Mouse (Mus musculus) midbrain, embryonic 11.5 days (tissue): ENCODE measurements around the gene Olfr372. TPM values are rescaled to one million over a fixed set of nuclear protein-coding genes. Genes with fewer than 3 reads are reported as not detected.
"Not testable (repeated sequence)": the region's sequence is repeated elsewhere in the genome, so short reads cannot be mapped to it uniquely, and the experiment has no call there.

Experiments used
- ATAC-seq: fragments of 200-750 bp; cut with Nextera tagmentation; 2 replicates; pipeline ENCODE4 v1.8.0; 2017; ENCODE audit warnings: moderate TSS enrichment, moderate library complexity; ENCODE audit not compliant: low FRiP score
- DNase-seq: peaks from one replicate; pipeline ENCODE4 v3.0.0; 2015; ENCODE audit warnings: low spot score; ENCODE audit errors: missing footprints
- H3K27ac ChIP-seq: fragments of 300-500 bp; sonication (generic); 2 replicates; pipeline ENCODE4 v1.5.1; 2014; ENCODE audit warnings: low read depth, low read length
- H3K27me3 ChIP-seq: fragments of 300-500 bp; sonication (generic); 2 replicates; pipeline ENCODE4 v1.6.1; 2014; ENCODE audit warnings: mild to moderate bottlenecking, low read length, moderate library complexity, mixed read lengths; ENCODE audit not compliant: control insufficient read depth, insufficient read depth
- H3K36me3 ChIP-seq: fragments of 300-500 bp; sonication (generic); 2 replicates; pipeline ENCODE4 v1.6.1; 2014; ENCODE audit warnings: mild to moderate bottlenecking, low read length, moderate library complexity, mixed read lengths; ENCODE audit not compliant: control insufficient read depth, insufficient read depth
- H3K4me1 ChIP-seq: fragments of 300-500 bp; sonication (generic); 2 replicates; pipeline ENCODE4 v1.6.1; 2014; ENCODE audit warnings: low read length; ENCODE audit not compliant: control insufficient read depth, insufficient read depth
- H3K4me2 ChIP-seq: fragments of 300-500 bp; sonication (generic); 2 replicates; pipeline ENCODE4 v1.6.1; 2014; ENCODE audit warnings: mild to moderate bottlenecking, moderate library complexity
- H3K4me3 ChIP-seq: fragments of 300-500 bp; sonication (generic); 2 replicates; pipeline ENCODE4 v1.5.1; 2014; ENCODE audit warnings: low read depth, low read length
- H3K9ac ChIP-seq: fragments of 300-500 bp; sonication (generic); 2 replicates; pipeline ENCODE4 v1.6.1; 2014; ENCODE audit warnings: low read length
- H3K9me3 ChIP-seq: fragments of 300-500 bp; sonication (generic); 2 replicates; pipeline ENCODE4 v1.6.1; 2016; ENCODE audit warnings: low read length; ENCODE audit not compliant: control insufficient read depth
- WGBS: fragments of 180-500 bp; shearing (Covaris S2); extraction: QIAGEN DNeasy Blood & Tissue Kit; methylation state at CpG from one replicate; pipeline ENCODE4 v1.1.7; 2014; 5-methylcytosine and 5-hydroxymethylcytosine counted together
- polyA plus RNA-seq: library from polyadenylated mRNA; unstranded; fragments of >200 nt; fragmentation: Nextera tagmentation; extraction: Ambion mirVana; gene quantifications from 2 replicates; pipeline ENCODE4 v1.2.1, GENCODE M21; 2014

Gene Olfr372
- polyA plus RNA-seq, 1 experiment from 2014 or later: not detected

DNA sequence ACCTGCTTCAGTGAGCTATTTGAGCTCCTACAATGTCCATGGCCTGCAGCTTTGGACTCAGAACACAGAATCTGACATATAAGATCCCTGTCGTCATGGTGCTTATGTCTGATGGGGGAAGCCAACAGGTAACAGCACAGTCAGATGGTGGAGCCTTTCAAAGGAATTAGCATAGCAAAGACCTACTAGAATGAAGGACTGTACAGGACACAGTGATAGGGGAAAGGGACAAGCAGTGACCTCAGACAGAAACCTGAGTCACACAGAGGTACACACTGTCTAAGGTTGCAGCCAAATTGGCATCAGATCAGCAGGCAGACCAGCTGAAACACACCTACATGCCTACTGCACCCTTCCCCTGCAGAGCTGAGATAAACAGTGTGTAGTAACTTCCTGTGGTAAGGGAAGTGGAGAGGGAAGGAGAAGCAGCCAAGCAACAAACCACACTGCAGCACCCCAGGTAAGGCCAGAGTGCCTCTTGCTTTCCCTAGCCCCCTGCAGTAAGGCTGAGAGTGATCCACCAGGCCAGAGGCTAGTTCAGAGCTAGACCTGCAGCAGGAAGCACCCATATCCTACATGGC, 25.9 kb downstream of the Olfr372 start:
- not testable (repeated sequence) for H3K27me3 ChIP-seq, H3K9ac ChIP-seq, H3K4me3 ChIP-seq, ATAC-seq, H3K4me2 ChIP-seq, H3K36me3 ChIP-seq, DNase-seq, H3K27ac ChIP-seq, H3K4me1 ChIP-seq, H3K9me3 ChIP-seq
- WGBS: 81% methylated on average over 1 of the region's 1 CpGs

GRCm38 (mm10) chr8:72082877-72083276, 41.9 kb downstream of the Olfr372 start, which contains the start of gene Olfr373:
Gene Olfr373 (plus strand): TSS chr8:72083177.
- H3K36me3 ChIP-seq, H3K9ac ChIP-seq, H3K4me3 ChIP-seq, H3K27ac ChIP-seq, H3K4me2 ChIP-seq, H3K27me3 ChIP-seq, DNase-seq, H3K4me1 ChIP-seq, H3K9me3 ChIP-seq, ATAC-seq: not testable (repeated sequence)

- Histone ChIP-seq H3K27me3 (no peaks in the 10 kb centered on the region), H3K36me3 (no peaks in the 10 kb centered on the region), H3K4me1 (no peaks in the 10 kb centered on the region), H3K4me3 (no peak overlapping the region), H3K9ac (no peak overlapping the region), H3K4me2 (no peak overlapping the region), H3K9me3 (no peaks in the 10 kb centered on the region), H3K27ac (no peak overlapping the region)
- 77% methylated on average over 5 of the region's 5 CpGs for WGBS
- DNase-seq: no peak
- no peak for ATAC-seq
Measured at GRCm38 (mm10) chr8:72084744-72085143, 43.7 kb downstream of the Olfr372 start.

DNA sequence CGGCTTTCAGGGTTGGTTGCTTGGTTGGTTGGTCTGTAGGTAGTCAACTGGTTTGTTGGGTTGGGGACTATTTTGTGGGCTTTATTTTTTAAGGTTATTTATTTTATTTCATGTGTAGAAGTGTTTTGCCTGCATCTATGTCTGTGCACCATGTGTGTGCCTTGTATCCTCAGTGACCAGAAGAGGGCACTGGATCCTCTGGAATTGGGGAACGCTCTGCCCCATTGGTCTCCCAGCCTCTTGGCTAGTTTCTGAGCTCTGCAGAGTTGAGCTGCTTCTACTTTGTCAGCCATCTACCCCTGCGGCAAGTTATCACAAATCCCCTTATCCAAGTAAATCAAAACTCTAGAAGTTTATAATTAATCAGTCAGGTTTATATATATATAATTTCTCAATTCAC, 46.6 kb downstream of the Olfr372 start:
- H3K9ac ChIP-seq, H3K4me1 ChIP-seq, H3K4me3 ChIP-seq, DNase-seq, H3K4me2 ChIP-seq, H3K36me3 ChIP-seq, H3K9me3 ChIP-seq, H3K27ac ChIP-seq, ATAC-seq, H3K27me3 ChIP-seq: not testable (repeated sequence)
- WGBS: 82% methylated on average over 3 of the region's 3 CpGs

- H3K4me3 ChIP-seq, H3K27me3 ChIP-seq, H3K9ac ChIP-seq, H3K27ac ChIP-seq, DNase-seq, H3K4me1 ChIP-seq, H3K4me2 ChIP-seq, H3K9me3 ChIP-seq, ATAC-seq, H3K36me3 ChIP-seq: not testable (repeated sequence)
Measured at GRCm38 (mm10) chr8:72096721-72097120, 55.7 kb downstream of the Olfr372 start.

DNA sequence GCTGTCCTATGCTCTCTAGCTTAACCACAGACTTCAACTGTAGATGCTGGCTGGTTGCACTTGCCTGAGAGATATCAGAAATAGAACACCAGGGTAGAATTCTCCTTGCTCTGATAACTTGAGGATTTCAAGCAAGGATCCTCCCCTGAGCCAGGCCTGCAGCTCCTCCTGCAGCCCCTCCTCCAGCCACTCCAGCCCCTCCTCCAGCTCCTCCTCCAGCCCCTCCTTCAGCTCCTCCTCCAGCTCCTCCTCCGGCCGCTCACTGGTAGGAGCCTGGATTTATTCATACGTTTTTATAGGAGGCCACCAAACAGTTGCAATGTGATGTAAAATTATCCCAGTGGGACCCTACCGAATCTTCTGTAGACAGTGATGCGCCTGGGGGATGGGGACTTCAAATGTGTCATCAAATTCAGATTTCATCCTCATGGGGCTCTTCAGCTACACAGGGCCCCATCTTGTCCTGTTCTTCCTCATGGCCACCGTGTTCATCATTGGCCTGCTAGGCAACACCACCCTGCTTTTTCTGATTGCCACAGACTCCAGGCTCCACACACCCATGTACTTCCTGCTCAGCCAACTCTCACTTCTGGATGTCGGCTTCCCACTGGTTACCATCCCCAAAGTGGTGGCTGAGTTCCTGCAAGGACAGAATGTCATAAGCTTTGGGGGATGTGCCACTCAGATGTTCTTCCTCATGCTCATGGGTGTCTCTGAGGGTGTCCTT, 58.5 kb downstream of the Olfr372 start:
- H3K9ac ChIP-seq, H3K4me1 ChIP-seq, H3K4me2 ChIP-seq, H3K9me3 ChIP-seq, H3K36me3 ChIP-seq, DNase-seq, H3K4me3 ChIP-seq, H3K27ac ChIP-seq, ATAC-seq, H3K27me3 ChIP-seq: not testable (repeated sequence)
- 73% methylated on average over 6 of the region's 7 CpGs for WGBS

GRCm38 (mm10) chr8:72105165-72105564, 64.1 kb downstream of the Olfr372 start:
- no peak overlapping the region for H3K4me2 ChIP-seq
- no peak overlapping the region for H3K9ac ChIP-seq
- H3K9me3 ChIP-seq: no peaks in the 10 kb centered on the region; the same call in 1 of the 2 replicates
- no peaks in the 10 kb centered on the region for H3K27me3 ChIP-seq
- H3K4me1 ChIP-seq: no peaks in the 10 kb centered on the region
- no peaks in the 10 kb centered on the region for H3K36me3 ChIP-seq
- 22% methylated on average over 4 of the region's 4 CpGs for WGBS
- no peak overlapping the region for H3K27ac ChIP-seq
- H3K4me3 ChIP-seq: no peak overlapping the region
- ATAC-seq (no peak), DNase-seq (no peak)

- H3K4me1 ChIP-seq: no peaks in the 10 kb centered on the region
- 94% methylated on average over 3 of the region's 3 CpGs for whole genome bisulfite sequencing
- H3K9me3 ChIP-seq: no peaks in the 10 kb centered on the region; the same call in 1 of the 2 replicates
- ATAC-seq (no peak), DNase-seq (no peak)
- no peak within 1 kb of the TSS for H3K9ac ChIP-seq
- H3K36me3 ChIP-seq: no peaks in the 10 kb centered on the region
- no peak within 1 kb of the TSS for H3K4me3 ChIP-seq
- H3K4me2 ChIP-seq: no peak within 1 kb of the TSS
- H3K27ac ChIP-seq: no peak within 1 kb of the TSS
- H3K27me3 ChIP-seq: no peaks in the 10 kb centered on the region
Measured at GRCm38 (mm10) chr8:72106740-72107139, 65.7 kb downstream of the Olfr372 start, which contains the start of gene Olfr374. Gene Olfr374 (plus strand): TSS chr8:72107040.
